Mouse (Mus musculus): ENCODE measurements at regions not wholly inside any gene's neighbourhood (a gene's known extent, or its start where the extent isn't known, plus 50 kb on each side); places are given as distances from the start of the nearest gene placed in this dataset.

DNA sequence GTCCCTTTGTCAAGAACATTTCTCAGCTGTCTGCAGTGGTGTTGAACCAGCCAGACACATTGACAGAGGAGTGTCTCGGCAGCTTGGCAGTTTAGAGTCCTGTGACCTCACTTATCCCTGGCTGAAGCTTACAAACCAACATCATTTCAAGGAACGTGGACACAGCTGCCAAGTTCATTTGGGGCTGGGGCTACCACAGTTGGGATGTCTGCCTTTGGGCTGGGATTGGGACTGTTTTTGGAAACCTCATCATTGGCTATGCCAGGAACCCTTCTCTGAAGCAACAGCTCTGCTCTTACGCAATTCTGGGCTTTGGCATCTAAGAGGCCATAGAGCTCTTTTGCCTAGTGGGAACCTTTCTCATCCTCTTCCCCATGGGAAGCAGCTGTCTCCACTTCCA lies 200.4 kb downstream of the Gm15262 start:
- ATAC-seq (replicated peaks; ENCODE audit: poor library complexity, severe bottlenecking) = no peak

DNA sequence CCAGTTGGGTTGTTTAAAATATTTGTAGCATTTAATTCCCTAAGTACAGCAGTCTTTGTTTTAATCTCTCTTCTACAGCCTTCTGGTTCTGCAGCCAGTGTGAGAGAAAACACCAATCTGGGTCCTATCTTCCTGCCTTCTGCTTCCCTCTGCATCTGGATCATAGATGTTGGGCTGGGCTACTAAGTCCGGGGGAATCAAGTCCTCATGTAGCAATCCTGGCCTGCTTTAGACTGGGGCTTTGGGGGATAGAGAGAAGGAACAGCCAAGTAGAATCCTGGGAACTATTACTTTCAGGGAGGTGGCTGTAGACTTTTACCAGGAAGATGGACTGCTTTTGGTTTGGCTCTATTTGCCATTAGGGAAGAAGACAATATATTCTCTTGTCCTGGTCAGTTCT lies 205.5 kb upstream of the Rai2 start:
- no peak for ATAC-seq (replicated peaks; ENCODE audit: poor library complexity, severe bottlenecking)

DNA sequence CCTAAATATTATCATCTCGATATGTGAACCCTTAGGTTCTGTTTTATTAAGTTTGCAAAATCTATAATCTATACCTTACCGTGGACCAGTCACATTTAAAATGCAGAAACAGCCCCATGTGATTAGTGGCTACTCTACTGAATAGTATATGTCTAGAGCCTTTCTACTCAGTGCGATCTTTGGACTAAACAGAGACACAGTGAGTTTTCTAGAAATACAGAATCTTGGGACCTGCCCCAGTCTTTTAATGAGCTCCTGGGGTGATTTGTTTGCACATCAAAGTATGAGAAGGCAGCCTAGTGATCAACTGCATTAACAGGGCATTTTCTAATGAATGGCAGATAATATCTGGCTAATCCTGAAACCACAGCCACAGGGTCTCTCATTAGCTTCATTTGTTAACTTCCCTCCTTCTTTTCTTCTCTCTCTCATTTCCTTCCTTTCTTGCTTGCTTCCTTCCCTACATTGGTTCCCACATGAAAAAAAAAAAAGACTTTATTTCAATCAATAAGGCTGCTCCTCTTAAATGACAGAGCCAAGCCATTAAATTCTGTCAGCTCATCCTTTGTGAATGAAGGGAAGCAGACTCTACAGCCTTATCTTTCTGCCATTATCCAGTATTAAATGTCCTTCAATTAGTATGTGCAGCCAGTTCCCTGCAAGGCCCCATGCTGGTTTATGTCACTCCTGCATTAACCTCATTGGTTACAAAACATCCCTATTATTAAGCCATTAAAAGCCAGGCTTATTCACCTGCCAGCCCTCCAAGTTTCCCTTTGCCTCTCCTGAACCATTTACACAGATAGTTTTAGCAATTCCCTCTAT lies 193.2 kb upstream of the Rai2 start:
- ATAC-seq (replicated peaks; ENCODE audit: poor library complexity, severe bottlenecking) = no peak

DNA sequence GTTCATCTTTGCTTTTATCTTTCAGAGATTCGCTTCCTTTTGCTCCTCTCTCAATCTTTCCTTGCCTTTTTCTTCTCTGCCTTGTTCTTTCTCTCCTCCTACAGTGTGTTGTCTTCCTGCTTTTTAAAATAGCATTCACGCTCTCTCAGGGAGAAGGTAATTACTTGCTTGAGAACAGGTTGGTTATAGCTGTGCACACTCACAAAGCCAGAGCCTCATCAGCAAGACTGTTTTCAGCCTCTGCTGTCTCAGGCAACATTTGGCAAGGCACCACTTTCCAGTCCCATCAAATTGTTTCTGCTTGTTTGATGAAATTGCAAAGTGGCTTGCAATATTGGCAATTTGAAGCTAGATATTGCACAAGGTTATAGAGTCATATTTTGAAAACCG lies 192.6 kb upstream of the Rai2 start:
- ATAC-seq (replicated peaks; ENCODE audit: poor library complexity, severe bottlenecking) = no peak

DNA sequence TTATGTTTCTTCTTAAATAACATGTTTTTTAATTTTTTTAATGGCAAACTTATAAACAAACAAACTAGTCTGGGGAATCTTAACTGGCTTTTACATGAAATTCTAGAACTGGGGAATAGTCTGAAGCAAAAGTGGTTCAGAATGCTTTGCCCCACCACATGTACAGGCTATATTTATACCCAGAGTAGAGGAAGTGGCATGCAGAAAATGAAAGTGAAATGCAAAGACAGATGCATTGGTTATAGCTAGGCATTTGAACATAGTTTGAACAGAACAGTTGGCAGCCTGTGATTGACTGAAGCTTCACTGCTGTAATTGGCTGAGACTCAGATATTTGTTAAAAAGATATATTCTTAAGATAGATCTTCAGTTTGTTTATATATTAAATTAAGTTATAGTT lies 179.6 kb upstream of the Rai2 start:
- ATAC-seq (replicated peaks; ENCODE audit: poor library complexity, severe bottlenecking) = peak; percentile 80

DNA sequence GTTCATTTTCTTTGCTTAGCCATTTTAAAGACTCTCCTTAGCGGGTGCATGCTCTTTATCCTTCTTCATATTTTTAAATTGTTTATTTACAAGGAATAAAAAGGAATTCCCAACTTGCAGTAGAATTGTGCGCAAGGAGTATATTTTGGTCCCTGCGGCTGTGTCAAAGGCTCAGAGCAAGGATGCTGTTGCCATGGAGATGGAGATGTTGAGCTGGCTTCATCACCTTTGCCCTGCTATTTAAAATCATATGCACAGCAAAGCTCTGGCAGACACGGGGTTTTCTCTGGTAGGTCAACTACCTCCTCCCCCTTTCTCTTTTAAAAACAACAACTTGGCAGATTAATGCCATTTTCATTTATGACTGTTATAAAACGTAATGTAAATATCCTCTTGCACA lies 160.0 kb upstream of the Rai2 start:
- ATAC-seq (replicated peaks; ENCODE audit: poor library complexity, severe bottlenecking) = no peak

DNA sequence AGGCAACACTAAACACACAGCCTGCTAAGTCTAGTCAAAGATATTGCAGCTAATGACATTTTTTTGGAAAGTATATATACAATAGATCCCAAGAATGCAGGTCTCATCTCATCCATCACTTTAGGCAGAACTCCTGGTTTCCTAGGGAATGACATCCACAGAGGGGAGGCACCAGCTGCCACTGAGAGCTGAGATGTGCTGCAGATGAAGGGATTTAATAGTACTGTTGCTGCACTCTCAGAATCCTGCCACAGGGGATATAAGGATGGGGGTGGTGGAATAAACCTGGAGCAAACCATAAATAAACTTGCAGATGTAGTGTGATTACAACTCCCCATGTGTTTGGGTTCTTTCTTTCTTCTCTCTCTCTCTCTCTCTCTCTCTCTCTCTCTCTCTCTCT lies 158.4 kb upstream of the Rai2 start:
- no peak for ATAC-seq (replicated peaks; ENCODE audit: poor library complexity, severe bottlenecking)

DNA sequence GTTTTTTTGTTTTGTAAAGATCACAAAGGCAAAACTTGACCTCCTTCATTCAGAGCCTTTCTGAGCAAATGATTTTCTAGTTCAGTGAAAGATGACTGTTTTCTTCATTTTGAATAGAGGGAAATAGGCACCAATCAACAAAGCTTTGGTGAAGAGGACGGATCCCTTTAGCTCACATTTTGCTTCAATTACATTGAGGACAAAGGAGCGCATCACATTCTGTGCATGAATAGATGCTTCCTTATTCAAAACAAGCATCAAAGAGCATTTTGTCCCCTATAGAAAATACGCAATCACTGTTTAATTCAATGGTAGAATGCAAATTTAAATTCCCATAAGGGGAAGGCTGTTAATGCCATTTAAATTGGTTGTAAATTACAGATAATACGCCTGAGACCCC lies 150.4 kb upstream of the Rai2 start:
- ATAC-seq (replicated peaks; ENCODE audit: poor library complexity, severe bottlenecking) = no peak

DNA sequence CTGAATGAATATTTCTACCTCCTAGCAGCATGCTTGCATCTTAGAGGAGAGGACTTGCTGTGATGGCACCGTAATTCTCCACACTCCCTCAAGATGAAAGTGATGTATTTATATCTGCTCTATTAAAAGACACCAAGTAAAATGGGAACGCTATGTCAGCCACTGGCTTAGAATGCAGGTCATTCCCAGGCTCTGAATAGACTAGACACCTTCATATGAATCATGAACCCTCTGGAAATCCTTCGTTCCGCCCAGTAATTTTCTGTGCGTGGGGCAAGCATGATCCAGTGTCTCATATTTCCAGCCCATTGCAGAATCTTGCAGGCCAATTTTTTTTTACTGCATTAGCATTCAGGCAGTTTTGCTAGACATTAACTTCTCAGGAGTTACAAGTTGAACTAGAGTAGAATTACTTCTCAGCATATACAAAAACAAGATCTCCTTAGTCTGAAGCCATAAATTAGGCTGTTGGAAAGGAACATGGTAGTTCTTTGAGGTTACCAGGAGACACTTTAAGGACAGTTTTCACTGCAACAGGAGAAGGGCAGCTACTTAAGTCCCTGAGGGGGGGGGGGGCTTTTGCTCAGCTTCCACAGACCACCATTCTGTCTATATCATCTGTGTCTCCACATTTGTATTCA lies 134.7 kb upstream of the Rai2 start:
- ATAC-seq (replicated peaks; ENCODE audit: poor library complexity, severe bottlenecking) = no peak

DNA sequence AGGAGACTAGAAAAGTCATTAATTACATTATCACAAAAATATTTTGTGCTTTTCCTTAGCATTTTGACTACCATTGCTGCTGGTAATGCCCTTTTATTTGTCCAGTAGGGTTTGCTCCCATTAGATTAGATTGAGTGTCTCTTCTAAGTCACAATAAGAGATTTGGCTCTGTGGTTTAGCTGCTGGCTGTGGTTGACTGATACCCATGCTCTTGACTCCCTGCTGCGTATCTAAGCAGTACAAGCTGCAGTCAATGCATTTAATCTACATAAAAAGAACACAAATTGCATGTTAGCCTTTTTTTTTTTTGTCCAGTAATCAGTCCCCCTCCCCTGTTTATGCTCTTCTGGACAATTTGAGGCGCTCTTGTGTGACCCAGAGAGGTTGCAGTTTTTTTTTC lies 133.0 kb upstream of the Rai2 start:
- ATAC-seq (replicated peaks; ENCODE audit: poor library complexity, severe bottlenecking) = no peak

DNA sequence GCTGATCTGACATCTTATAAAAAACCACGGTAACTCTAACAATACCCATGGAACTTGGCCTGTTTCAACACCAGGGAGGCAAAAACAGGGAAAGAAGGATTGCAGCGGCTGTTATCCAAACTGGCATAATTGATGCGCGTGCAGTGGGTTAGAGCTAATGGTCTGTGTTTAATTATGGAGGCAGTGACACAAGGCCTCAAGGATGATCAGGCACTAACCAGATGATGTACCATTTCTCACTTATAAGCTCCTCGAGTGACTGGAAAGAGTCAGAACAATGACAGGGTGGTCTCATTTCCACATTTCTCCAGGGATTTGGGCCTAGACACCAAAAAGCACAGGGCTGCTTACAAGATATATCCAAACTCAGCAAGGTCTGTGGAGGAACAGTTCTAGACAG lies 83.0 kb upstream of the Rai2 start:
- no peak for ATAC-seq (replicated peaks; ENCODE audit: poor library complexity, severe bottlenecking)

DNA sequence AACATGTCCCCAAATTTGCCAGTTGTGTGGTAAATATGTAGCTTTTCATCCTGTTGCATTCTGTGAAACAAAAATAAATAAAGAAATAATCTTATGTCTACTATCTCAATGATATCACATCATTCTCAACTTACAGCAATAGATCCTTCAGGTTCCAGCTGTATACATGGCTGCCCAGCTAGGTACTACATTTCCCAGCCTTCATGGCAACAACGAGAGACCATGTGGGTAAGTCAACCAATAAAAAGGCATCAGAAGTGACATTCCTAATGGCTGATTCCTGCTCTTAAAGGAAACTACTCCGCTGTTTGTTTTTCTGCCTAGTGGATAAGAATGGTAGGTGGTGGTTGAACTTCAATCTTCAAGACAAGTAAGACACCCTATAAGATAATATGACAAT lies 82.5 kb upstream of the Rai2 start:
- no peak for ATAC-seq (replicated peaks; ENCODE audit: poor library complexity, severe bottlenecking)

DNA sequence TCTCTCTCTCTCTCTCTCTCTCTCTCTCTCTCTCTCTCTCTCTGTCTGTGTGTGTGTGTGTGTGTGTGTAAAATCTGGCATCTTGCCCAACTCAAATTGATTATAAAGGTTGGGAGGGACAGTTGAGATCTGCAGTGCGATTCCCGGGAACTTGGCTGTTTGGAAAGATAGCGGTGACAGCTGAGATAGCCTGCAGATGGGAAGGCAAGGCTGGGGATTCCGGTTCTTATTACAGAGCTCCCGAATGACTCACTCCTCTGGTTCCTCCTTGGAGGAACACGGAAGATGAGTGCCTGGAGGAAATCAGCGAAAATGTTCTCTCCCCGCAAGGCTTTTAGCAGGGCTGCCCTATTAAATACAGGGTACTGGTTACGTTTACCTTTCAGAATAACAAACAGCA lies 81.2 kb upstream of the Rai2 start:
- ATAC-seq (replicated peaks; ENCODE audit: poor library complexity, severe bottlenecking) = no peak

DNA sequence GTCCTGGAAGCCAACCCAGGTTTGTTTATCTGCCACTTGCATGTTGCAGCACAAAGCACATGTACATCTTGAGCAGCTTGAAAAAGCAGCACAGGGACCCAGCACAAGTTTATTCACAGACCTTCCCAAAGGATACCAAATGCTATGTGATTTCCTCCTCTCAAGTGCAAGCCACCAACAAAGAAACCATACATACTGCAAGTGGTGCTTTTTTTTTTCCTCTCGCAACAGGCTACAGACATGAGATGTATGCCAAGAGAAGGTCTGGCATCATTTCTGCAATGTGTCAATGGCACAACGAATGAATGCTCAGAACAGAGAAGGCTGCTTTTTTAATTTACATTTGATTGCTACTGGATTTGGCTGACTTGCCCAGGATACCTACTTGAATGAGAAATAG lies 63.8 kb upstream of the Rai2 start:
- ATAC-seq (replicated peaks; ENCODE audit: poor library complexity, severe bottlenecking) = no peak

DNA sequence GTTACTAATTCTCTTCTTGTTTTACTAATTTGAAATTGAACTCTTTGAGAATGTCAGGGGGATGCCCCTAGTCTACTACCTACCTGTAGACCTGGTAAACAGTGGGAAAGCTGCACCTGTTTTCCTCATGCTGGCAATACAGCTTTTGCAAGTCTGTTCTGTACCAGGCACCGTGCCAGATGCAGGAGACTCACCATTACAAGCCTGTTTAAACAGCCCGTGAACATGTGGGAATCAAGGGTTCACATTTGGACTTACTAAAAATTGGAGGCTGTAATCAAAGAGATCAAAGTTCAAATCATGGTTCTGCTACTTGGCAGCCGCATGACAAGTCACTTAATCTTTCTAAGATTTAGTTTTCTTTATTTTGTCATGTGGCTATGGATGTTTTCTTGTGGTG lies 56.8 kb upstream of the Rai2 start:
- no peak for ATAC-seq (replicated peaks; ENCODE audit: poor library complexity, severe bottlenecking)

DNA sequence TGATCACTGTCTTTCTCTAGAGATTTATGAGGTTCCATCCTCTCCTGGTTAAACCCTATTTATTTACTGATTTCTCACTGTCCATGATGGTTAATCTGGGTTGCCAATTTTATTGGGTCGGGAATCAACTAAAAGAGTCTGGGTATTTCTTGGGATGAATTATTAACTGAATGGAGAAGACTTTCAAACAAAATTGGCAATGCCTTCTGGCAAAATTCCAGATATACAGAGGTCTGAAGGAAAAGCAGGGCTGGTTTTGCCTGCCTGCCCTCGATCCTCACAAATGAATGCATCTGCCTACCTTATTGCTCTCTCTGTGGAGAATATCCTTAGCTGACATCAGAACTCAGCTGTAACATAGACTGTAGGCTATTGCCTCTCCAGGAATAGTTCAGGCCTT lies 54.9 kb upstream of the Rai2 start:
- ATAC-seq (replicated peaks; ENCODE audit: poor library complexity, severe bottlenecking) = no peak

Data from granulocyte monocyte progenitor cell, adult 5-6 weeks (primary cell).